ENCODE assay signal across 12 mouse cellular contexts in the genomic region with DNA sequence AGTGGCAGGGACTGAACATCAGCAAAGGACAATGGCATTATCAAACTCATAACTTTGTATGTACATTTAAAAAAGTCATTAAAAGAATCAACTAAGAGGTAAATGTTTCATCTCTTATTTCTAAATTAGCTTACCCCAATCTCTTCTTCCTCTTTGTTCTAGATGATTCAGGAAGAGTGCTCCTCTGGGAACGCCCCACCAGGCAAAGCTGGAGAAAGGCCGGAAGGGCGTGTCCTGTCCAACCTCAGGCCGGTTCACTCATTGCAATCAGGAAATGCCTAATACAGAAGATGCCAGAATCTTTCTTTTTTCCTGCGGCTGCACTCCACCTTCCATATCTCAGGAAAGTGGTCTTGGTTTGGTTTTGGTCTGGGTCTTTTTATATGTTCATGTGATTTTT. TPM values are rescaled to one million over a fixed set of nuclear protein-coding genes. Genes with fewer than 3 reads are reported as not detected.
DNase-seq lines count a peak whose midpoint lies in the region; ATAC-seq and TF ChIP-seq lines count a peak whose summit lies in the region.
"Had no signal": no experiment of that assay in that cellular context is flagged by ENCODE, and none has a peak within 500 bp of the region (broad histone marks: within the 10 kb centered on the region; RNA-seq: fewer than 3 reads in every experiment).

No protein-coding gene starts in this region.

- ATAC-seq in lung, embryonic 14.5 days (ENCODE audit: insufficient read depth), result no peak
- ATAC-seq: forebrain, embryonic 15.5 days; intestine, postnatal 0 days had no signal

- H3K4me2 ChIP-seq in lung, embryonic 14.5 days, result no peak overlapping the region
- H3K4me2 ChIP-seq: forebrain, embryonic 15.5 days had no signal

- H3K27me3 ChIP-seq in lung, embryonic 14.5 days (ENCODE audit: insufficient read depth, low read length), result no peaks in the 10 kb centered on the region
- H3K27me3 ChIP-seq: forebrain, embryonic 15.5 days had no signal

- H3K4me1 ChIP-seq in lung, embryonic 14.5 days (ENCODE audit: insufficient read depth), result no peaks in the 10 kb centered on the region
- H3K4me1 ChIP-seq: forebrain, embryonic 15.5 days; limb, embryonic 10.5 days had no signal

- DNase-seq in adrenal gland, postnatal 14 days, result peak; percentile 47
- no peak for DNase-seq in adrenal gland, postnatal 10 days
- peak; percentile 65 for DNase-seq in R1 (ENCODE audit: low read depth, low spot score)
- DNase-seq in heart, postnatal 14 days, result peak; percentile 65 to 66
- peak; percentile 56 for DNase-seq in lung, embryonic 14.5 days
- DNase-seq in ovary, postnatal 36 days (ENCODE audit: low spot score), result no peak
- no peak for DNase-seq in layer of hippocampus, adult 9-11 months
- no peak for DNase-seq in yolk sac, embryonic 10.5 days (ENCODE audit: low spot score)
- DNase-seq: B cell, adult 2 months had no signal

- intact Hi-C loops in heart, postnatal 14 days (cut with DNase I), result no loop called here

- WGBS in lung, embryonic 14.5 days, result 74% methylated on average over 5 of the region's 5 CpGs

- no peak overlapping the region for H3K27ac ChIP-seq in lung, embryonic 14.5 days (ENCODE audit: low read depth)
- H3K27ac ChIP-seq: forebrain, embryonic 15.5 days; limb, embryonic 10.5 days had no signal

- H3K9ac ChIP-seq in lung, embryonic 14.5 days, result no peak overlapping the region
- H3K9ac ChIP-seq: forebrain, embryonic 15.5 days had no signal

- TF ChIP-seq CTCF in lung, embryonic 14.5 days (IDR thresholded peaks at IDR 0.05; ENCODE audit: low read depth), result no peak

- no peak overlapping the region for H3K4me3 ChIP-seq in lung, embryonic 14.5 days (ENCODE audit: low read depth, low read length)
- H3K4me3 ChIP-seq: forebrain, embryonic 15.5 days; limb, embryonic 10.5 days had no signal

- no peaks in the 10 kb centered on the region for H3K9me3 ChIP-seq in lung, embryonic 14.5 days (ENCODE audit: low read depth, low read length)
- H3K9me3 ChIP-seq: forebrain, embryonic 15.5 days; limb, embryonic 10.5 days had no signal

- H3K36me3 ChIP-seq in lung, embryonic 14.5 days (ENCODE audit: insufficient read depth), result no peaks in the 10 kb centered on the region
- H3K36me3 ChIP-seq: forebrain, embryonic 15.5 days; limb, embryonic 10.5 days had no signal

RNA-seq across cellular contexts. Expression of a gene that starts 11.3 kb away (rescaled TPM):
- 336 and 367 TPM in 2 replicates for total RNA-seq in adrenal gland, postnatal 14 days (2021)
- total RNA-seq in adrenal gland, postnatal 10 days (2021), result 100 to 1,000 TPM; 262 to 303 TPM
- total RNA-seq in heart, postnatal 14 days (2021), result 100 to 1,000 TPM; 509 to 527 TPM
- polyA plus RNA-seq in lung, embryonic 14.5 days (2014; fragmentation: Nextera tagmentation; extraction: Ambion mirVana), result 164 and 168 TPM in 2 replicates

Comparison
In these comparisons a context has a peak if more than half of its experiments do, and no peak if none do; other contexts are left out.
1. DNase-seq: peak in adrenal gland, postnatal 14 days (single experiment), R1 (single experiment), heart, postnatal 14 days (2 of 2) and lung, embryonic 14.5 days (single experiment); none in adrenal gland, postnatal 10 days (single experiment), ovary, postnatal 36 days (single experiment), layer of hippocampus, adult 9-11 months (single experiment) and yolk sac, embryonic 10.5 days (single experiment).